Mouse (Mus musculus): Measurements from ENCODE around the gene Fer1l4. TPM values are rescaled to one million over a fixed set of nuclear protein-coding genes. Genes with fewer than 3 reads are reported as not detected.

Gene Fer1l4
- not detected for total RNA-seq (2022)

GRCm38 (mm10) chr2:156052816-156053215 lies at the start of gene Fer1l4:
Fer1l4 (minus strand) TSS chr2:156052947.
- DNase-seq, result no peak

GRCm38 (mm10) chr2:156091926-156092325 lies 39.2 kb upstream of the Fer1l4 start:
- no peak for DNase-seq

DNA sequence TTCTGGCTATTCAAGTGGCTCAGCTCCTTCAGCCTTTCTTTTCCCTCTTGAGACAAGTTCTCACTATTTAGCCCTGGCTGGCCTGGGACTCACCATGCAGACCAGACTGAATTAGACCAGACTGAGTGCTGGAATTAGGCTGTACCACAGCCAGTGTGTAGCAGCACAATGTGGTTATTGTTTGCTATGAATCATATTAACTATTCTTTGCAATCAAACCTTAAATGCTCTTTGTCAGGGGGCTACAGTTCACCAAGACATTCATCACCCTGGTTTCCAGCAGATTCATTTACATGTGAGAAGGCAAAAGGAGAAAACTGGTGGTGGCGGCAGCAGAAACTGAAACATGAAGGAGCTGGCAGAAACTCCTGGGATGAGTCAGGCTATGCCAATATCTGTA lies 37.1 kb upstream of the Fer1l4 start:
- no peak for DNase-seq

GRCm38 (mm10) chr2:156087391-156088110 lies 34.8 kb upstream of the Fer1l4 start:
- DNase-seq, result no peak

GRCm38 (mm10) chr2:156084541-156084940 lies 31.8 kb upstream of the Fer1l4 start:
- no peak for DNase-seq

DNA sequence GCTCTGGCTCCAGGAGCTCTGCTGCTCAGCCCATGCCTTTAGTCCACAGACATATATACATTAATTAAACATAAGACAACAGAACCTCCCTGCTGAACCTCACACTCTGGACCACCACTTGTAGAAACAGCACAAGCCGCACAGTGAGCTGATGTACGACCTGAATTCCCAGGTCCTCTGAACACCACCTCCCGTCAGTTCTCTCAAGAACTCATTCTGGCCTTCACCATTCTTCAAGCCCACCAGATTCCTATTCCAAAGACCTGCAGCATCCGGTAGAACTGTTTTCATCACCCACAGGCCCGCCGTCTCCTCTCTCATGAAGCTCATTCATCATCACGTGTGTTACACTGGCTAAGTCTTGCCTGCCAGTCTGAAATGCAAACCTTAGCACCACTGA lies 27.6 kb upstream of the Fer1l4 start:
- no peak for DNase-seq

- DNase-seq, result no peak
Measured at GRCm38 (mm10) chr2:156079674-156080073, 26.9 kb upstream of the Fer1l4 start.

DNA sequence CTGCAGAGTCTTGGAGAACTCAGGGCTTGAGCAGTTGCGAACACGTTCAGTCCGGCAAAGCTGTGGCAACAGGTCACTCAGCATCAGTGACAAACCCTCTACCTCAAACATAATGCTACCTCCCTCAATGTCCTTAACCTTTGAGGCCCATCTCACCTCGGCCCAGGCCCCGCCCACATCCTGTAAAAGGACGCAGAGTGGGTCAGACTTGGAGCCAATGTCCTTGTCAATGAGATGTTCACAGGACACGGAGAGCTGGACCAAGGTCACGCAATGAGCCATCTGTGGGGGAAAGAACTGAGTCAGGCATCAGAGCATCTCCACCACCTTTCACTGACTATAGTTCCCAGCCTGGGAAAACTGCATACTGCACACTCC lies 26.4 kb upstream of the Fer1l4 start:
- DNase-seq, result peak; percentile 60

GRCm38 (mm10) chr2:156078421-156079182 lies 25.9 kb upstream of the Fer1l4 start:
- no peak for DNase-seq

- DNase-seq, result no peak
Measured at GRCm38 (mm10) chr2:156077461-156077860, 24.7 kb upstream of the Fer1l4 start.

DNA sequence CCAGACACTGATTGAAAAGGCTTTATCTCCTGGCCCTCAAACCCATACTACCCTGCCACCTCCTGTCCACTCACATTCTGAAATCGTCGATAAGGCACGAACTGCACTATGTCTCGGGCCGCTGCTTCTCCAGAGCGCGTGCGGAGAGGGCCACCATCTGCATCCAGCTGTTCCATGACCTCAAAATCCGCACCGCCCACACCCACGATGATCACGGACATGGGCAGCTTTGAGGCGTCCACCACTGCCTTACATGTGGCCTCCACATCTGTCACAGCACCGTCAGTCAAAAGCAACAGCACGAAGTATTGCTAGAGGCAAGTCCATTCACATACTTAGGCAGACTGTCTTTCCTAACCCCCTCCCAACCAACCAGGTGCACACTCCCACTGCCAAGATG lies 21.0 kb upstream of the Fer1l4 start:
- no peak for DNase-seq

DNA sequence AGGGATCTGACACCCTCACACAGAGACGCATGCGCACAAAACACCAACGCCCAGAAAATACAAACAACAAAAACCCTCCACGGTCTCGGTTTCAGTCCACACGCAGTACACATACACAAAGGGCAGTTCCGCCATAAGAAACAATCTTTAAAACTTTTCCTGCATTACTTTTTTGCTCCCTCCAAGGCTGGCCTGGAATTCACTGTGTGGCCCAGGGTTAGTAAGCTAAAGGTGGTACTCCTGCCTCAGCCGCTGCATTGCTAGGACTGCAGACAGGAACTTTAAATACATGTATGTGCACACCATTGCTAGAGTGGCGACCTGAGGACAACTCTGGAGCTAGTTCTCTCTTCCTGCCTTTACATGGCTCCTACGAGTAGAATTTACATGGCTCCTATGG lies 18.5 kb upstream of the Fer1l4 start:
- no peak for DNase-seq

DNA sequence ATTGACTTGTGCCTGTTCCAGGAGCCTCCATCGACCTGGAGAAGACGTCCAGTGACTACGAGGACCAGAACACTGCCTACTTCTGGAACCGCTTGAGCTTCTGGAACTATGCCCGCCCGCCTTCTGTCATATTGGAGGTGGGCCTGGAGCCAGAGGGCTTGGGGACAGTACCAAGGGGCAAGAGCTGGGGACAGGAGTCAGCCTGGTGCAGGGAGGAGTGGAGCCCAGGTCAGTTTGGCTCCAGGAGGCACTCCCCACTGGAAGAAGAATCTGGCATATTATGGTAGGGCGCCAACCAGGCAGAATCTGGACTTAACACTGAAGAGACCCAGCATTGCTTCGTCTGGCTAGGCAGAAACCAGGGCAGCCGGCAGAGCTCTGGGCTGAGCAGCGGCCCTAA lies 15.2 kb upstream of the Fer1l4 start:
- DNase-seq, result no peak

DNA sequence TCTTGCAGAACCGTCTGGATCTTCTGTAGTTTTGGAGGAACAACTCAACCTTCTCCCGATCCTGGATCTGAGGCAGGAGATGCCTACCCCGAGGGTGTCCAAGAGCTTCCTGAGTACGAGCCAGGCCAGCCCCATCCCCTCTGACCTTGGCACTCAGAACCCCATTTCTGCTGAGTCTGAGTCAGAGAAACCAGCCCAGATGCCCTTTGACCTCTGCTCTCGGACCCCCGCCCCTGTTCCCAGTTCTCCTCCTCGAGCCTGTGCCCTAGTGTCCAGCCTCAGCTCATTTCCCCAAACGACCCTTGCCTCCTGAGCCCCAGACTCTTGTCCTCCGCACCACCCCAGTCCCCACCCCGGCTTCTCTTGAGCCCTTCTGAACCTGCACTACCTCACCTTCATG lies 13.4 kb upstream of the Fer1l4 start:
- DNase-seq, result no peak

DNA sequence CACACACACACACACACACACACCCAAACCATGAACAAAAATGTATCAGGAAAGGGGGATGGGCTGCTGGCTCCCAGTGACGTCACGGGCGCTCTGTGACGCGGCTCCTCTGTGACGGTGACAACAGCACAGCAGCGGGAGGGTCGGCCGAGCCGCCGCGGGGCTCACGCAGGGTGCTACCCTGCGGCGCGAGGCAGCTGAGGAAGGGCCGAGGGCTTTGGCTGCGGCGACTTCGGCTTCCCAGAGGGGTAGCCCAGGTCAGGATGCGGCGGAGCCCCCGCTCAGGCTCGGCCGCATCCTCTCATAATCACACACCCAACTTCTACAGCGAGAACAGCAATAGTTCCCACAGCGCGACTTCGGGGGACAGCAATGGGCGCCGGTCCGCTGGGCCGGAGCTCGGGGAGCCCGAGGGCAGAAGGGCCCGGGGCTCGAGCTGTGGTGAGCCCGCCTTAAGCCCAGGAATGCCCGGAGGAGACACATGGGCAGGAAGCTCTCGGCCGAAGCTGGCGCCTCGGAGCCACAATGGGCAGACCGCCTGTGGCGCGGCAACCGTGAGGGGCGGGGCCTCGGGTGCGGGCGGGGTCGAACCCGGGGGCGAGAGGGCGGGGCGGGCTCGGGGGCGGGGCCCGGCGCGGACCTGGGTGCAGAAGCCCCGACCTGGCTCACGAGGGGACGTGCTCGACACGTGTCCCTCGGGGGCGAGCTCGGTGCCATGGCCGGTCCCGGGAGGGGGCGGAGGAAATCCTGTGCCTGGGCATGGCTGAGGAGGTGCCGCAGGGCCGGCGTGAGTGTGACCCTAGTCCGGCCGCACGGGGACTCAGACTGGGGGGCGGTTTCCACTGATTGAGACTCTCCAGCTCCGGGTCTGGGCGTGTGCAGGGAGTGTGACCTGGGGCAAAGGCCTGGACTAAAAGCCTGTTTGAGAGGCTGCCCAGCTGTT lies 12.6 kb upstream of the Fer1l4 start, which contains the start of gene Spag4:
Spag4 (plus strand) TSS at position 77 of the 943 bp plus-strand sequence.
- DNase-seq, result peak; percentile 63

DNA sequence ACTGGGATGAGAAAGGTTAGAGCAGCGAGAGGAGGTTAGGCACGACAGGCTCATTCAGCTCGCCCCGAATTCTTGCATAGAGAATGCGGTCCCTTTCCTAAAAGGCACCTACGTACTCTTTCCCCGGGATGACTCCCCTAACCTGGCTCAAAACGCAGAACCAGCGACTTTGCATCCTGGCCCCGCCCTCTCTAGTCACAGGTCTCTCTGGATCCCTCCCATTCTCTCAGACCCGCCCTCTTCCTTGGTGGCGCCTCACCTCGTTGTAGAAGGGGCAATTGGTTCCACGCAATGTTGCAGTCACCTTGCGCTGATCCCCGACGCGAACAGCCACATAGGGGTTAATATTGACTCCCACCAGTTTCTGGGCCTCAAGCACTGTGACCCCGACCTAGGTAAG lies 4.8 kb downstream of the Fer1l4 start:
- no peak for DNase-seq

DNA sequence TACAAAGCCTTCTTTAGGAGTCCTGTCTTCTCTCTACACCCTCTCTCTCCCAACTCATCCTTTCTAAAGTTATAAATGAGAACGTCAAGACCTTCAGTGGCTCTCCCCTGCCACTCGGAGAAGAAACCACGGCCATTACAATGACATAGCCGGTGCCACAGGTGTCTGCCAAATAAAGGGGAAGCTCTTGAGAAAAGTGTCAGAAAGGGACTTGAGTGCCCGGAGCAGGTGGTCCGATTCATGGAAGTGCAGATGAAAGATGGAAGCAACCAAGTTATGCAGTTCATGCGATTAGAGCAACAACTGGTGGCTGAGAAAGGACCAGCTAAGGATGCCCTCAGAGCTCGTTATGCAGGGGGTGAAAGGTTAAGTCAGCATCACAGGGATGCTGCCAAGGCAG lies 9.8 kb downstream of the Fer1l4 start:
- no peak for DNase-seq

GRCm38 (mm10) chr2:156039390-156039789 lies 13.4 kb downstream of the Fer1l4 start:
- no peak for DNase-seq

DNA sequence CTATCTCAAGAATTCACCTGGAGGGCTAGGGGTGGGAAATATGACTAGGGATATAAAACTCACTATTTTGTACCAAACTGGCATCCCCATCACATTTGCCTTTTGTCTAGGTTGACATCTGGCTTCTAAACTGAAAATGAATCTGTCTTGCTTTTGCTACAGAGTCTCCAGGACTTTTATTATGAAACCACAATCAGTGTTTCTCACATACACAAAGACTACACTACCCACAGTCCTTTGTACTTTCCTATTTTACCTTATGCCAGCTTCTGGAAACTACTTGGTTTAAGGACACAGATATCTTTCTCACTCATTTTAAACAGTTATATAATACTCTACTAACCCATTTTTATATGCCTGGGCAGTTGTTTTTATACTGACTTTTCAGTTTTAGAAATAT lies 27.3 kb downstream of the Fer1l4 start:
- no peak for DNase-seq

DNA sequence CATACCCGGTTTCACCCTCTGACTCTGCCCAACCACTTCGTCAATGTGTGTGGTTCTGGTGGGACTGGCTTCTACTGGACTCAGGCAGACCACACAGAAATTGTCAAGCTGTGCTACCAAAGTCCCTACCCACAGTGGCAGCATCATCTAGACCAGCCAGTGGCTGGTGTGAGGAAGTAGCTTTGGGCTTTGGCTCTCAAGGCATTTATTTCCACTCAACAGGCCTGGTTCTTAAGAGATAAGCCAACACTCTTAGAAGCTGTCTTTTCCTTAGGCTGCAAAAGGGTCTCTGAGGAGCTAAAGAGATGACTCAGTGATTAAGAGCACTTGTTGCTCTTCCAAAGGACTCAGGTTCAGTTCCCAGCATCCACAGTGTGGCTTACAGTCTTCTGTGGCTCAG lies 31.0 kb downstream of the Fer1l4 start:
- no peak for DNase-seq

DNA sequence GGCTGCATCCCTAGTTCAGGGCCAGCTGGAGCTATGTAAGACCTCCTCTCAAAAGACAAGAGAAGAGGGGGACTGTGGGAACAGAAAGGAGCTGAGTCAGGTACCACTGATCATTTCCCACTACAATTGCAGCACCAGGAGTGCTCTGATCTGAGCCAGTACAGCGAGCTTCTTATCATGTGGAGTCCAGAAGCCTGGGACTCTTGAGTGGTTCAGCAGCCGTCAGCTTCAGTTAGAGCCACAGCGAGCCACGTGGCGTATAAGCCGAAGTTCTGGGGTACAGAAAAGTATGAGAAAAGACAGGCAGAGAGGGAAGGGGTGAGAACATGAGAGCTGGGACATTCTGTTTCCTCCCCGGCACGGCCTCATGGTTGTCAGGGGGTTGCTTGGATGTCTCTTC lies 31.5 kb downstream of the Fer1l4 start:
- no peak for DNase-seq

DNA sequence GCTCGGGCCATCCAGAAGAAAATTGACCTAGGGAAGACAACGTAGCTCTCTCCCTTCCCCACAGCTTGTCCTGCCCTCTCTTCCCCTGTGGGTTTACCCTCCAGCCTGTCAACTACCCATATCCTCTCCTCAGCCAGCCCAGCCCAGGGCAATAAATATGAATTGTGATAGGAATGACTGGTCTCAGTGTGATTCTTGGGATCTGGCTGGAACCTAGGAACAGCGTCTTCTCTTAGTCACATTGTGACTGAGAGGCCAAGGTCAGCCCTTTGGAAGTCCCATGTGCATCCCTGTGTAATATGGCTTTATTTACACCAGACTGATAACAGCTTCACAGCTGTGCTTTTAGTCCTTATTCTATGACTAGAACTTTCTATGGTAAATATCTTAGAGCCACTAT lies 34.6 kb downstream of the Fer1l4 start:
- DNase-seq, result no peak

Measured in adrenal gland, adult 8-10 months (tissue).